Mouse (Mus musculus) heart, adult 9 months (tissue): ENCODE data around the gene Cyp2f2.

Experiments
- DNase-seq, 2 experiments: peaks; one replicate each; pipeline ENCODE4 v3.0.0; 2022; ENCODE audit warnings: low spot score in 2 of 2

Cyp2f2 gene

DNA sequence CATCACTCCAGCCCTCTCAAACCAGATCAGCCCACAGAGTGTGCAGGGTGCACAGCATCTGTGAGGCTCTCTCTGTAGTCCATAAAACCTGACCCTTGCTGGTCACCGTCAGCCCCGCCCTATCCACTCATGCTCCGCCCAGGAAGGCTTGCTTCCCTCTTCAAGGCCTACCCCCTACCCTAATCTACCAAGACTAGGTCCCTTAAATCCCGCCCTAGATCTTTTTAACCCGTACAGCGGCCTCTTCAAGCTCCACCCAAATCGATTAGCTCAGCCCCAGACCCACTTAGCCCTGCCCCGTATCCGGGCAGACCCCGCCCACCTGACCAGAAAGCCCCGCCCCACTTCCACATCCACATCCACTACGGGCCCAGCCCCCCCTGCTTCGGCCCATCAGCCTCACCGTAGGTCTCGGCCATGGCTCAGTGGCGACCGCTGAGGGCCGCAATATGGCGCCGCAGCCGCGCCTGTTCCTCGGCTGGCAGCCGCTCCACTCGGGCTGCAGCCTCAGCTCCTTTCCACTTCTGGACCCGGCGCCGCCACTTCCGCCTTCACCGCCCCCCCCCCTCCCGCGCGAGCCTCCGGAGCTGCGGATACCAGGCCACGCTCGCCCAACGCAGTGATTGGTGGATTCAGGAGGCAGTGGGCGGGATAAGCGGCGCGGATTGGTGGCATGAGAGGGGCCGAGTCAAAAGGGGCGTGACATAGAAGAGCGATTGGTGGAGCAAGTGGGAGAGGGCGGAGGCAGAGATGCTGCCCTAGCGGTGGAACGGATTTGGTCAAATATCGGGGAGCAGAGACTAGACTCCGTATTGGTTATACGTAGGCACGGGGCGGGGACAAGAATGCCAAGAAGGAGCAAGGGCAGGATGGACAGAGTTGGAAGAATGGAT, 58.9 kb downstream of the Cyp2f2 start, which contains the start of gene Rab4b:
TSS of gene Rab4b (minus strand) at position 573 of the 893 bp plus-strand sequence.
- peak; percentile 99 to 100 for DNase-seq

DNA sequence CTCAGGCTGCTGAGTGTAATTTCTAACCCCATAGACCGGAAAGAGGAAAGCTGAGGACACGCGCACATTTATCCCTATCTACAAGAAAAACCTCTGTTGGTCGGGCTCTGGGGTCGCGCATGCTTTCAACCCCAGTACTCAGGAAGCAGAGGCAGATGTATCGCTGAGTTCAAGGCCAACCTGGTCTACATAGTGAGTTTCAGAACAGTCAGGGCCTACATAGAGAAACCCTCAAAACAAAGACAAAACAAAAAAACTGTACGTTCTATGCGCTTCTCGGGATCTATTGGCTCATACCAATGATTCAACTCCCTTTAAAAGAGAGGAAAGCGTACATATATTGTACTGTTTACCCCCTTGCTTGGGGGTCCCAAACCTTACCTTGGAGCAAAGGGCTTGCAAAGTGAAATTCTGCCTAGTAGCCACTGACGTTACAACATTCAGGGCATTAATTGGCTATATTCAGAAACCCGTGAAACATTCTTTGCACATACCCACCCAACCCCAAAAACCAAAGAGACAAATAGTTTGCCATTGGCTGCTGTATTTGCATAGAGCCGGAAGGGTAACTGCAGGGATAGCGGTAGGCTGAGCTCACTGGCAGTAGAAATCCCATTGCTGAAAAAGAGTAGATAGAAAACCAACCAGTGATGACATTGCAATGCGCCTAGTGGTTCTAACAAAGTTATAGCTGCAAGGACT, 59.7 kb downstream of the Cyp2f2 start:
- no peak for DNase-seq

DNA sequence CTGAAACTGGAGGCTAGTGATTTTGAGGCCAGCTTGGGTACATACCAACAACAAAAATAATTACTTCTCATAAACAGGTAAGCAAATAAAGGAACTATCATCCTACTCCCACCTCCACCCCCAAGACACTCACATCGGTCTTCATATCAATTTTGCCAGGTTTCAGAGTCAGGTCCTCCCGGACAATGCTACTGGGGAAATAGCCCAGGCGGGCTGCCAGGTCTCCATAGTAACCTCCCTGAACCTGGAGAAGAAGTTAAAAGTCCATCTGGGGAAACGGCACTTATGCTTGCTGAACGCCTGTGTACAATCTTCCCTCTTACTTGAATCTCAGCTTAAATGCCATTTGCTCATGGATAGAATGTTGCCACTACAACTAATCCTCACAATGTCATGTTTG, 60.3 kb downstream of the Cyp2f2 start:
- DNase-seq, result peak; percentile 55 to 58

DNA sequence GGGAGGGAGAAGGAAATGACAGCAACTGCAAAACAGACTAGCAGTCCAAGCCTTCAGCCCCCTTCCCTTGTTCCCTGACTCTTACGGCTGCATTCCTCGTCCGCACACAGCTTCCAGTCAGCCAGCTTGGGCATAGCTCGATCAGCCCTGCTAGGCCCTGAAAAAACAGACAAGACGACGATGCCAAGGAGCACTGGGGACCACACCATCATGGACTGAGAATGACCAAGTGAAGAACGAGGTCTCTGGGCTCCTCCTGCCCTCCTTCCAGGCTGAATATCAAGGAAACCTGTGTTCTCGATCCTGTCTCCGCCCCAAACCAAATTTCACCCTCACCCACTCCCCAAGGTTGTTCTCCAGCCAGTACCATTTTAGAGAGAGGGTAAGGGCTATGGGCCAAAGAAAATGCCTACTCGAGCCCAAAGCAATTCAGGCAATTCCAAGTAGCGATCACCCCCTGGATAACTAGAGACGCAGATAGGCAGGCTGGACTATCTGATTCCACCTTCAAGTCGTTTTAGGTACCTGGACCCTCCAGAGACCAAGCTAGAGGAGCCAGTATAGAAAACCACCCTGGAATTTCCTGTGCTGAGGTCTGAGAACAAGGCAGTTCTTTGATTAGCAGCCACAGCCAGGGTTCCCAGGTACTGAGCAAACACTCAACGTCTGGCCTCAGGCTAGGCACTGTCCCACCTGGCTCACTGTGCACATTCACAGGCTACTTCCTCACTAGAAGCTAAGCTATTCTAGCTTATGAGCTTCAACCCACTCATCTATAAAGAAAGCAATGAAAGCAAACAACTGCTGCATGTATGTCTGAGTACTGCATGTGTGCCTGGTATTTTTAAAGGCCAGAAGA, 61.4 kb downstream of the Cyp2f2 start, which contains the start of the genes Gm21983 and Mia:
TSS of gene Gm21983 (minus strand) at position 250 of the 859 bp plus-strand sequence.
TSS of gene Mia (minus strand) at position 321 of the 859 bp plus-strand sequence.
- DNase-seq, result no peak

DNA sequence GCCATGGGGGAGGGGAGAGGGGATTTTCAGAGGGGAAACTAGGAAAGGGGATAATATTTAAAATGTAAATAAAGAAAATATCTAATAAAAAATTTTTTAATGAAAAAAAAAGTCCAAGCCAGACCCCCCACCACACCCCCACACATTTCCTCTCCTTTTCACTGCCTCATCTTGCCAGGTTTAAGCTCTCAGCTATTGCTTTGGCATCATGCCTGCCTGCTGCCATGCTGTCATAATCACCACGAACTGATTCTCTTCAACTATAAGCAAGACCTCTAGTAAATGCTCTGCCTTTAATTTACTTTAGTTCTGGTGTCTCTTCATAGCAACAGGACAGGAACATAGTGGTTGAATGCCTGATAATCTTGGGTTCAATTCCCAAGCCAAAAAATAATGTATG, 62.8 kb downstream of the Cyp2f2 start:
- no peak for DNase-seq
